Mouse (Mus musculus) macrophage (primary cell): Measurements from ENCODE around the gene Usp49. TPM values are rescaled to one million over a fixed set of nuclear protein-coding genes. Genes with fewer than 3 reads are reported as not detected.
"Not testable (repeated sequence)": the region's sequence is repeated elsewhere in the genome, so short reads cannot be mapped to it uniquely, and the experiment has no call there.

Experiments
- H3K27ac ChIP-seq: fragments of 350-480 bp; formaldehyde crosslinking; 2 replicates; pipeline ENCODE4 v1.9.0; 2021
- H3K36me3 ChIP-seq: fragments of 350-480 bp; formaldehyde crosslinking; 2 replicates; pipeline ENCODE4 v1.9.0; 2021; ENCODE audit errors: inconsistent target
- H3K4me3 ChIP-seq: fragments of 350-480 bp; formaldehyde crosslinking; 2 replicates; pipeline ENCODE4 v1.9.0; 2021; ENCODE audit errors: inconsistent target
- H3K79me2 ChIP-seq: fragments of 350-480 bp; formaldehyde crosslinking; 2 replicates; pipeline ENCODE4 v1.9.0; 2021; ENCODE audit errors: inconsistent target
- WGBS: methylation state at CpG from one replicate; pipeline ENCODE4 v1.1.7; 2026; ENCODE audit warnings: inconsistent platforms; ENCODE audit not compliant: missing documents; 5-methylcytosine and 5-hydroxymethylcytosine counted together
- polyA plus RNA-seq: library from polyadenylated mRNA; stranded (reverse); fragments of 250-400 nt; gene quantifications from 3 replicates; pipeline ENCODE4 v1.2.4, GENCODE M21; 2018; ENCODE audit warnings: inconsistent platforms

The Usp49 gene
- polyA plus RNA-seq, 1 experiment from 2014 or later, result 2.3 TPM

DNA sequence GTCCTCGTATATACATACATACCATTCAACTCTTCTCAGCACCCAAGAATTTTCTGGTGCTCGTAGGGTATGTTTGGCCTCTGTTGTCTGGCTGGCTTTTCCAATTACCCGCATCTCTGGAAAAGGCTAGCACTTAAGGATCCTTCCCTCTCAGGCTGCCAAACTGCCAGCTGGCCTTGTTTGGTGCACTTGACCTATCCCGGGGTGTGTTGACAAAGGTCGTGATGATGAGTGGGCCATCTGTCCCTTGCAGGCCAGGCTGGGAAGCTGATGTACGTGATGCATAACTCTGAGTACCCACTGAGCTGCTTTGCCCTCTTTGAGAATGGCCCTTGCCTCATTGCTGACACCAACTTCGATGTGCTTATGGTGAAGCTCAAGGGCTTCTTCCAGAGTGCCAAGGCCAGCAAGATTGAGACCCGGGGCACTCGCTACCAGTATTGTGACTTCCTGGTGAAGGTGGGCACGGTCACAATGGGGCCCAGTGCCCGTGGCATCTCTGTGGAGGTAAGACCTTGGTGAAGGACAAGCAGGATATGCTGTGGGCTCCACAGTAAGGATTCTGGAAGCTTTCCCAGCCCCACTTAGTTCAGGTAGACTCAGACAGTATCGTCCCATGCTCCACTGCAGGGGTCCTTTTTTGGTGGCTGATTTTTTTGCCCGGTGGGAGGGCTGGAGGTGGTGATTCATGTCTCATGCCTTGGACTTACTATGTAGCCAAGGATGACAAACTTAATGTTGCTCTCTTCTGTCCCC lies 11.8 kb upstream of the Usp49 start:
- Histone ChIP-seq H3K4me3 (no peak overlapping the region), H3K27ac (no peak overlapping the region), H3K79me2 (peaks cover 82% of the 10 kb centered on the region), H3K36me3 (peaks cover 43% of the 10 kb centered on the region)
- WGBS, result 98% methylated on average over 13 of the region's 13 CpGs

DNA sequence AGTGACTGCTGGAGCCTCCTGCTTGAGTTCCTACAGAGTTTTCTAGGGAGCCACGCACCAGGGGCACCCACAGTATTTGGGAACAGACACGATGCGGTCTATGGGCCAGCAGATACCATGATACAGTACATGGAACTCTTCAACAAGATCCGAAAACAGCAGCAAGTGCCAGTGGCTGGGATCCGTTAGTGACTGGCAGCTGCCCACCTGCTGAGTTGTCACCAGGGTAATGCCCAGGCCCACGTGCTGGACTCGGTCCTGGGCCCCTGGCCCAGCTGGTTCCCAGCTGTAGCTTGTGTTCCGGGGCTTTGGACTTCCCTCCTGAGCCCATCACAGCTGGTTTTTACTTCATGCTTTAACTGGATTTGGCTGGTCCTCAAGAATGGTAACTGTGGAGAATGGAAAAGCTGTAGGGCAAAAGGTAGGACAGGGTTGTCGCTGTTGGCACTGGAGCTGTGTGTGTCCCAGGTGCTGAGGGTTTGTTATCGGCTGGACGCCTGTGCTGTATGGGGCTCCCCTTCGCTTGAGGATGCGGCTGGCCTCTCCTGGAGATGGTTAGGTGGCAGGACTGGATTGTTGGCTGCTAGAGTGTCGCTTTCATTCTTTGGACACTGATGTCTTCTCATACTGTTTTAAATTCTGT lies 7.5 kb upstream of the Usp49 start:
- Histone ChIP-seq H3K79me2 (peaks cover 39% of the 10 kb centered on the region), H3K4me3 (no peak overlapping the region), H3K27ac (no peak overlapping the region), H3K36me3 (peaks cover 37% of the 10 kb centered on the region)
- WGBS, result 91% methylated on average over 14 of the region's 14 CpGs

- H3K4me3 ChIP-seq, H3K27ac ChIP-seq: not testable (repeated sequence)
- WGBS, result 100% methylated on average over 1 of the region's 5 CpGs
- peaks cover 24% of the 10 kb centered on the region; the same call in 1 of the 2 replicates for H3K79me2 ChIP-seq
- H3K36me3 ChIP-seq, result peaks cover 26% of the 10 kb centered on the region
Measured at GRCm38 (mm10) chr17:47624572-47624971, 5.9 kb upstream of the Usp49 start.

DNA sequence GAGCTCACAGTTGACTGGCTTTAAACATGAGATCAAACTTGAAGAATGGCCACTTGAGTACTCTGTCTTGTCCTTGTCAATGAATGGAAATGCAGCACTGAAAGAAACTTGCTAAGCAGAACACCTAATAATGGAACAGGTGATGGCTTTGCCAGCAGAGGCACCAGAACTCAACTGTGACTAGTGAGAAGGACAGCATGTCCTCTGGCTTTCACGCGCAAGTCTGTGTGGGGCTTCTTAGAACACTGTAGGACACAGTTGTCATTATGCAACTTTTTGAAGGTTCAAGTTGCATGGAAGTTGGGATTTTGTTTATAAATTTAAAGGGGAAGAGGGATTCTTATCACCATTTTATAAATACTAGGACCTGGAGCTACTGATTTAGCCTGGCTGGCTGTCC lies 5.4 kb upstream of the Usp49 start:
- H3K27ac ChIP-seq, result no peak overlapping the region
- 94% methylated on average over 2 of the region's 2 CpGs for WGBS
- peaks cover 22% of the 10 kb centered on the region for H3K36me3 ChIP-seq
- no peak overlapping the region for H3K4me3 ChIP-seq
- peaks cover 18% of the 10 kb centered on the region; the same call in 1 of the 2 replicates for H3K79me2 ChIP-seq

- Histone ChIP-seq H3K4me3 (no peak overlapping the region), H3K36me3 (peaks cover 22% of the 10 kb centered on the region), H3K79me2 (peaks cover 17% of the 10 kb centered on the region; the same call in 1 of the 2 replicates), H3K27ac (no peak overlapping the region)
- WGBS, result 97% methylated on average over 5 of the region's 5 CpGs
Measured at GRCm38 (mm10) chr17:47626031-47626430, 4.5 kb upstream of the Usp49 start.

DNA sequence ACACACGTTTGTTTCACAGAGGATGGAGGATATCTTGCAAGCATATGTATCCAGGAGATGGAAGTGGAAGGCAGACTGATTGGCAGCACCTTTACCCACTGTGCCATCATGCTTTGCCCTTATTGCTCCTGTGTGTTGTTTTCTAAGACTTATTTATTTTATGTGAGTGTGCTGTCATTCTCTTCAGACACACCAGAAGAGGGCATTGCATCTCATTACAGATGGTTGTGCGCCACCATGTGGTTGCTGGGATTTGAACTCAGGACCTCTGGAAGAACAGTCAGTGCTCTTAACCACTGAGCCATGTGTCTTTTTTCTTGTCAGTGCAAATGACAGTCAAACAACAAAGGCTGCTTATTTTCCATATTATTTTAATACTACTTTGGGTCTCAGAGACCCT lies 2.7 kb upstream of the Usp49 start:
- peaks cover 15% of the 10 kb centered on the region; the same call in 1 of the 2 replicates for H3K36me3 ChIP-seq
- WGBS, result 75% methylated on average over 2 of the region's 2 CpGs

DNA sequence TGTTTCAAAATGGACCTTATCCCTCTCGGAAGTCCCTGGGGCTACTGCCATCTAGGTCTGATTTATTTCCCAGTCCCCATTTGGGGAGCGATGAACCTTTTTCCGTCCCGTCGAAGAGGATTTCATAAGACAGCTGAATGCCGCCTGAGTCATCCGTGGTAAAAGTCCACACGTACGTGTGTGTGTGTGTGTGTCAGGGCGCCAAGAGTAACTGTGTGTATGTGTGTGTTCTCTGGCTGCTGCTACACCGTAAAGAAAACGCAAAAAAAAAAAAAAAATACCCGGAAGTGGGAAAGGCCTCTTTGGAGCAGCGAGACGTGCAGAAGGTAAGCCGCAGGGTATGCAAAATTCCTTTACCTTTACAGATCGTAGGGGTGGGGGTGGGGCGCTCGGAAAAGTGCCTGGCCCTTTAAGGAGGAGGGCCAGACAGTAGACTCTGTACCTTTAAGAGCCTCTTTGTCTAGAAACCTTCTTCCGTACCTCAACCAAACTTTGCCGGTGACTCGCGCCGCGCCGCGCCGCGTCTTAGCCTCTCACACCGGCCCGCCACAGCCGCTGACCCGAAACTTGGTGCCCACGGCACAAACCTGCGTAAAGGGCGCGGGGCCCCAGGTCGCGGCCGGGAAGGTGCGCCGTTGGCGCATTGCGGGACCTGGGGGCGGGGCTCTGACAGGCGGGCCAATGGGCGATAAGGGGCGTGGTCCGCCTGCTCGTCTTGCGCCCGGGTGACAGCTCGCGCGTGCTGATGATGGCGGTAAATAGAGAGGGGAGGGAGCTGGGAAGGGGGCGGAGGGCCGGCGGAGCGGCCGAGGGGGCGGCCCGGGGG lies 1.4 kb upstream of the Usp49 start:
- 1% methylated on average over 53 of the region's 63 CpGs for WGBS
- Histone ChIP-seq H3K79me2 (no peaks in the 10 kb centered on the region; the same call in 1 of the 2 replicates), H3K27ac (peak overlapping the region; percentile 40), H3K4me3 (peak overlapping the region; percentile 58), H3K36me3 (peaks cover 2% of the 10 kb centered on the region; the same call in 1 of the 2 replicates)

More for the DNA sequence above, 2.7 kb upstream of the Usp49 start:
- Histone ChIP-seq H3K79me2 (peaks cover 9% of the 10 kb centered on the region; the same call in 1 of the 2 replicates), H3K4me3 (no peak overlapping the region), H3K27ac (no peak overlapping the region)

GRCm38 (mm10) chr17:47629717-47630677 lies 493 bp upstream of the Usp49 start:
- 2% methylated on average over 52 of the region's 61 CpGs for WGBS
- Histone ChIP-seq H3K79me2 (no peaks in the 10 kb centered on the region), H3K36me3 (no peaks in the 10 kb centered on the region), H3K27ac (peak overlapping the region; percentile 35), H3K4me3 (peak overlapping the region; percentile 78)

- WGBS, result 97% methylated on average over 4 of the region's 4 CpGs
- H3K79me2 ChIP-seq, result no peaks in the 10 kb centered on the region
- H3K4me3 ChIP-seq, result no peak overlapping the region
- no peak overlapping the region for H3K27ac ChIP-seq
- no peaks in the 10 kb centered on the region for H3K36me3 ChIP-seq
Measured at GRCm38 (mm10) chr17:47632181-47632840, 1.8 kb downstream of the Usp49 start.

DNA sequence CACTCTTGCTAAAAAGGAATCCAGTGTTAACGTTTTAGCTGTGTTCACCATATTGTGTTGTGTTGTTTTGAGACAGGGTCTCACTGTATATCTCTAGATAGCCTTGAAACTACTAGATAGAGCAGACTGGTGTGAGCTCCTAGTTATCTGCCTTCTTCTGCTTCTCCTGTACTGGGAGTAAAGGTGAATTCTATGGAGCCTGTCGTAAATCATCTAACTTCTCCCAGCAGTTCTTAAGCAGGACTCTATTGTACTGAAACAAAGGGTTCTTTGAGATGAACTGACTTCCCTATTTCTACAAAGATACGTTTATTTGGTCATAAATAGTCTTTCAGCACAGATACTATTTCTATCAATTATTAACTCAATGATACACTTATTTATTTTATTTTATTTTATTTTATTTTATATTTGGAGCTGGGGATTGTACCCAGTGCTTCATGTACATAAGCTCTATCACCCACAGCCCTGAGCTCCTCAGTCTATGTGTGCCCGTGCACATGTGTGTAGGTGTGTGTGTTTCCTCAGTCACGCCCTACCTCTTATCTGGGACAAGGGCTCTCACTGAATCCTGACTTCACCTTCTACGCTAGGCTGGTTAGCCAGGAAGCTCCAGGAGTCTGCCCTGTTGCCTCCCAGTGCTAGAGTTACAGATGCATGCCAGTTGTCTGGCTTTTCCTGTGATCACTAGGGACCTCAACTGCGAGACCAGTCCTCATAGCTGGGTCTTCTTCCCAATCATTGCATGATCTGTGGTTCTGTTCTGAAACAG lies 3.7 kb downstream of the Usp49 start:
- Histone ChIP-seq H3K79me2 (no peaks in the 10 kb centered on the region), H3K4me3 (no peak overlapping the region), H3K36me3 (no peaks in the 10 kb centered on the region), H3K27ac (no peak overlapping the region)
- 92% methylated on average over 6 of the region's 7 CpGs for WGBS

- Histone ChIP-seq H3K27ac (no peak overlapping the region), H3K4me3 (no peak overlapping the region), H3K36me3 (no peaks in the 10 kb centered on the region), H3K79me2 (no peaks in the 10 kb centered on the region)
- WGBS, result 94% methylated on average over 2 of the region's 2 CpGs
Measured at GRCm38 (mm10) chr17:47642992-47643391, 12.5 kb downstream of the Usp49 start.

DNA sequence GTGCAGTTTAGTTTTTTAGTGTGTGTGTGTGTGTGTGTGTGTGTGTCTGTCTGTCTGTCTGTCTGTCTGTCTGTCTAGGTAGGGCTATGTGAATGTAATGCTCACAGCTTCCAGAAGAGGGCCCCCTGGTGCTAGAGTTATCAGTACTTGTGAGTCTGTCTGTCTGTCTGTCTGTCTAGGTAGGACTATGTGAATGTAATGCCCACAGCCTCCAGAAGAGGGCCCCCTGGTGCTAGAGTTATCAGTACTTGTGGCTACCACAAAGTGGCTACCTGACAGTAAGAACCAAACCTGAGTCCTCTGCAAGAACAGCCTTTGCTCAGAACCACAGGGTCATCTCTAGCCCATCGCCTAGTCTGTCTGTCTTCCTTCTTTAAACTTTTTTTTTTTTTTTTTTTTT lies 16.2 kb downstream of the Usp49 start:
- WGBS, result no CpG with 5 or more reads among the region's 1 CpGs

GRCm38 (mm10) chr17:47648966-47649365 lies 18.5 kb downstream of the Usp49 start:
- WGBS, result 85% methylated on average over 4 of the region's 4 CpGs
- H3K79me2 ChIP-seq, result no peaks in the 10 kb centered on the region
- no peak overlapping the region for H3K4me3 ChIP-seq
- H3K27ac ChIP-seq, result no peak overlapping the region
- no peaks in the 10 kb centered on the region for H3K36me3 ChIP-seq

More for the DNA sequence above, 16.2 kb downstream of the Usp49 start:
- H3K27ac ChIP-seq, result no peak overlapping the region
- H3K36me3 ChIP-seq, result no peaks in the 10 kb centered on the region
- H3K79me2 ChIP-seq, result no peaks in the 10 kb centered on the region
- H3K4me3 ChIP-seq, result no peak overlapping the region
